Mouse (Mus musculus) neural tube, embryonic 11.5 days (tissue): ENCODE measurements at regions not wholly inside any gene's neighbourhood (a gene's known extent, or its start where the extent isn't known, plus 50 kb on each side); places are given as distances from the start of the nearest gene placed in this dataset.
"Not testable (repeated sequence)": the region's sequence is repeated elsewhere in the genome, so short reads cannot be mapped to it uniquely, and the experiment has no call there.

Experiments
- ATAC-seq: fragments of 200-750 bp; cut with Nextera tagmentation; 2 replicates; pipeline ENCODE4 v1.8.0; 2017; ENCODE audit warnings: moderate number of reproducible peaks, mild to moderate bottlenecking, moderate TSS enrichment, moderate library complexity; ENCODE audit not compliant: insufficient read depth, low FRiP score, low TSS enrichment
- DNase-seq: peaks from one replicate; pipeline ENCODE4 v3.0.0-alpha.2; 2015; ENCODE audit warnings: low spot score
- H3K27ac ChIP-seq: fragments of 300-500 bp; sonication (generic); 2 replicates; pipeline ENCODE4 v1.5.1; 2014; ENCODE audit warnings: low read depth, mild to moderate bottlenecking, low read length
- H3K27me3 ChIP-seq: fragments of 300-500 bp; sonication (generic); 2 replicates; pipeline ENCODE4 v1.6.1; 2014; ENCODE audit warnings: mild to moderate bottlenecking, low read length, mixed read lengths; ENCODE audit not compliant: control insufficient read depth, insufficient read depth
- H3K36me3 ChIP-seq: fragments of 300-500 bp; sonication (generic); 2 replicates; pipeline ENCODE4 v1.6.1; 2014; ENCODE audit warnings: mild to moderate bottlenecking, low read length, moderate library complexity, mixed read lengths; ENCODE audit not compliant: control insufficient read depth, insufficient read depth
- H3K4me1 ChIP-seq: fragments of 300-500 bp; sonication (generic); 2 replicates; pipeline ENCODE4 v1.6.1; 2014; ENCODE audit warnings: low read length, mixed read lengths; ENCODE audit not compliant: control insufficient read depth, insufficient read depth
- H3K4me2 ChIP-seq: fragments of 300-500 bp; sonication (generic); 2 replicates; pipeline ENCODE4 v1.6.1; 2014; ENCODE audit warnings: low read depth, mild to moderate bottlenecking, moderate library complexity
- H3K4me3 ChIP-seq: fragments of 300-500 bp; sonication (generic); 2 replicates; pipeline ENCODE4 v1.5.1; 2014; ENCODE audit warnings: low read depth, low read length
- H3K9ac ChIP-seq: fragments of 300-500 bp; sonication (generic); 2 replicates; pipeline ENCODE4 v1.6.1; 2014; ENCODE audit warnings: mild to moderate bottlenecking, low read length
- H3K9me3 ChIP-seq: fragments of 300-500 bp; sonication (generic); 2 replicates; pipeline ENCODE4 v1.6.1; 2016; ENCODE audit warnings: low read length; ENCODE audit not compliant: control insufficient read depth
- WGBS: fragments of 180-500 bp; shearing (Covaris S2); extraction: QIAGEN DNeasy Blood & Tissue Kit; methylation state at CpG from one replicate; pipeline ENCODE4 v1.1.7; 2014; 5-methylcytosine and 5-hydroxymethylcytosine counted together

GRCm38 (mm10) chr1:140693482-140693881 lies 447.5 kb downstream of the Kcnt2 start:
- Histone ChIP-seq H3K9me3 (no peaks in the 10 kb centered on the region), H3K4me3 (no peak overlapping the region), H3K4me2 (no peak overlapping the region), H3K4me1 (no peaks in the 10 kb centered on the region), H3K27ac (no peak overlapping the region), H3K27me3 (no peaks in the 10 kb centered on the region), H3K36me3 (no peaks in the 10 kb centered on the region), H3K9ac (no peak overlapping the region)
- ATAC-seq (no peak), DNase-seq (no peak)
- WGBS, result 92% methylated on average over 7 of the region's 7 CpGs

GRCm38 (mm10) chr1:140730189-140730588 lies 484.2 kb downstream of the Kcnt2 start:
- H3K9ac ChIP-seq, result no peak overlapping the region
- H3K4me2 ChIP-seq, result no peak overlapping the region
- H3K27ac ChIP-seq, result no peak overlapping the region
- DNase-seq (no peak), ATAC-seq (no peak)
- no peaks in the 10 kb centered on the region for H3K27me3 ChIP-seq
- no peaks in the 10 kb centered on the region for H3K9me3 ChIP-seq
- WGBS, result 100% methylated on average over 1 of the region's 1 CpGs
- no peaks in the 10 kb centered on the region for H3K4me1 ChIP-seq
- H3K36me3 ChIP-seq, result no peaks in the 10 kb centered on the region
- H3K4me3 ChIP-seq, result no peak overlapping the region

GRCm38 (mm10) chr1:140739001-140739728 lies 493.2 kb downstream of the Kcnt2 start:
- no peaks in the 10 kb centered on the region for H3K4me1 ChIP-seq
- no peak overlapping the region for H3K4me3 ChIP-seq
- DNase-seq (no peak), ATAC-seq (no peak)
- no peaks in the 10 kb centered on the region for H3K9me3 ChIP-seq
- no peak overlapping the region for H3K9ac ChIP-seq
- H3K27me3 ChIP-seq, result no peaks in the 10 kb centered on the region
- H3K36me3 ChIP-seq, result no peaks in the 10 kb centered on the region
- no peak overlapping the region for H3K27ac ChIP-seq
- 67% methylated on average over 3 of the region's 3 CpGs for WGBS
- no peak overlapping the region for H3K4me2 ChIP-seq

GRCm38 (mm10) chr1:140740081-140740480 lies 494.1 kb downstream of the Kcnt2 start:
- Histone ChIP-seq H3K4me2 (no peak overlapping the region), H3K27me3 (no peaks in the 10 kb centered on the region), H3K36me3 (no peaks in the 10 kb centered on the region), H3K4me3 (no peak overlapping the region), H3K27ac (no peak overlapping the region), H3K9me3 (no peaks in the 10 kb centered on the region), H3K9ac (no peak overlapping the region), H3K4me1 (no peaks in the 10 kb centered on the region)
- WGBS, result 78% methylated on average over 1 of the region's 1 CpGs
- DNase-seq, result no peak
- no peak for ATAC-seq

- Histone ChIP-seq H3K4me3 (no peak overlapping the region), H3K9ac (no peak overlapping the region), H3K9me3 (no peaks in the 10 kb centered on the region), H3K4me1 (no peaks in the 10 kb centered on the region), H3K27me3 (no peaks in the 10 kb centered on the region), H3K36me3 (no peaks in the 10 kb centered on the region), H3K27ac (no peak overlapping the region), H3K4me2 (no peak overlapping the region)
- ATAC-seq, result peak; percentile 54
- peak; percentile 39 for DNase-seq
- 13% methylated on average over 3 of the region's 3 CpGs for WGBS
Measured at GRCm38 (mm10) chr1:140748011-140748410, 502.1 kb downstream of the Kcnt2 start.

- H3K36me3 ChIP-seq, result no peaks in the 10 kb centered on the region
- no peak for DNase-seq
- H3K27ac ChIP-seq, result no peak overlapping the region
- no peaks in the 10 kb centered on the region for H3K27me3 ChIP-seq
- H3K9ac ChIP-seq, result no peak overlapping the region
- 86% methylated on average over 1 of the region's 1 CpGs for WGBS
- ATAC-seq, result no peak
- no peak overlapping the region for H3K4me2 ChIP-seq
- H3K4me3 ChIP-seq, result no peak overlapping the region
- no peaks in the 10 kb centered on the region for H3K9me3 ChIP-seq
- no peaks in the 10 kb centered on the region for H3K4me1 ChIP-seq
Measured at GRCm38 (mm10) chr1:140765906-140766305, 519.9 kb downstream of the Kcnt2 start.

GRCm38 (mm10) chr1:140773769-140774168 lies 527.8 kb downstream of the Kcnt2 start:
- not testable (repeated sequence) for ATAC-seq, H3K27me3 ChIP-seq, DNase-seq, H3K27ac ChIP-seq, H3K36me3 ChIP-seq, H3K4me3 ChIP-seq, H3K9me3 ChIP-seq, H3K9ac ChIP-seq, H3K4me2 ChIP-seq, H3K4me1 ChIP-seq
- WGBS, result 85% methylated on average over 4 of the region's 4 CpGs

GRCm38 (mm10) chr1:140810170-140810569 lies 564.2 kb downstream of the Kcnt2 start:
- 79% methylated on average over 5 of the region's 5 CpGs for WGBS
- Histone ChIP-seq H3K4me2 (no peak overlapping the region), H3K9ac (no peak overlapping the region), H3K36me3 (no peaks in the 10 kb centered on the region), H3K9me3 (no peaks in the 10 kb centered on the region), H3K4me1 (no peaks in the 10 kb centered on the region), H3K27ac (no peak overlapping the region), H3K27me3 (no peaks in the 10 kb centered on the region), H3K4me3 (no peak overlapping the region)
- no peak for ATAC-seq
- no peak for DNase-seq

- H3K9me3 ChIP-seq, result no peaks in the 10 kb centered on the region
- no peaks in the 10 kb centered on the region for H3K36me3 ChIP-seq
- ATAC-seq (no peak), DNase-seq (no peak)
- H3K27me3 ChIP-seq, result no peaks in the 10 kb centered on the region
- no peak overlapping the region for H3K9ac ChIP-seq
- 81% methylated on average over 4 of the region's 4 CpGs for WGBS
- no peak overlapping the region for H3K4me2 ChIP-seq
- no peak overlapping the region for H3K27ac ChIP-seq
- H3K4me3 ChIP-seq, result no peak overlapping the region
- no peaks in the 10 kb centered on the region for H3K4me1 ChIP-seq
Measured at GRCm38 (mm10) chr1:140838766-140839165, 592.8 kb downstream of the Kcnt2 start.
